Mouse (Mus musculus): ENCODE data around the gene Cd9. TPM values are rescaled to one million over a fixed set of nuclear protein-coding genes. Genes with fewer than 3 reads are reported as not detected.

Cd9 gene
- polyA plus RNA-seq, 1 experiment: 105 TPM

DNA sequence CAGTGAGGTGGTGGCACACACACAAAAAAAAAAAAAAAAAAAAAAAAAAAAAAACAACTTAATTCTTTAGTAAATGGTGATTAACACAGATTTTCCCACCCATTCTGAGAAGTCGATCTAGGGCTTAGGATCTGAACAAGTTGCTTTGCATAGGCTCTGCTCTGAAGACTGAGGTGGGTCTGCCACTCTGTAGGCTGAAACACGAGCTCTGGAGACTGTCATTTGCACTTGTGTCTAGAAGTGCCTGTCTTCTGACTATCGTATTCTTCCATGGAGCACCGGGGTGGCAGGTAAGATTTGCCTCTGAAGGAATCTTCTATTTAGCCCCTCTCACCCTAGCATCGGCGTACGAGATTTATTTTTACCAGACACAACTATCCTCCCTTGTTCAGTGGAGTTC is 62.1 kb downstream of the Cd9 start:
- TF ChIP-seq POLR2A (IDR thresholded peaks at IDR 0.05; ENCODE audit: extremely low read depth, insufficient read depth, low read length) (no peak), CTCF (IDR thresholded peaks at IDR 0.05; ENCODE audit: extremely low read depth, insufficient read depth, low read length) (no peak)
- Histone ChIP-seq H3K4me1 (ENCODE audit: control insufficient read depth, insufficient read depth, low read length) (no peaks in the 10 kb centered on the region), H3K27ac (ENCODE audit: insufficient read depth, low read length) (no peak overlapping the region), H3K4me3 (ENCODE audit: insufficient read depth, low read length) (no peak overlapping the region)

DNA sequence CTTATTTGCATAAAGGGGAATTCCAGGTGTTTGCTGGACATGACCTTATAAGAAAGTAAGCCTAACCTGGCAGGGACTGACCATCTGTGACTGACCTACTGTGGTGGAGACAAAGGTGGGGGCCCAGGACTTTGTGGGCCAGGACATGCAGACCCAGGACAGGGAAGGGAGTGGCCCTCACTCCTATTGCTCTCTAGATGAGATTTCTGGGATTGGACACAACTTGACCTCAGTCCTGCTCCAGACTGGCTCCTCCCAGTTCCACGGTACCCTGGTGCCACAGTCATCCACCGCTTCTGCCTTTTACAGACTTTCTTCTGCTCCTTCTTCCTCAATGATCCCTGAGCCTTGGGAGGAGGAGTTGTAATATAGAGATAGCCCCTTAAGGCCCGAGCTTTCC is 63.6 kb downstream of the Cd9 start:
- no peak overlapping the region for H3K4me3 ChIP-seq (ENCODE audit: insufficient read depth, low read length)
- no peak for TF ChIP-seq CTCF (IDR thresholded peaks at IDR 0.05; ENCODE audit: extremely low read depth, insufficient read depth, low read length)
- no peak for TF ChIP-seq POLR2A (IDR thresholded peaks at IDR 0.05; ENCODE audit: extremely low read depth, insufficient read depth, low read length)
- H3K27ac ChIP-seq (ENCODE audit: insufficient read depth, low read length): no peak overlapping the region
- H3K4me1 ChIP-seq (ENCODE audit: control insufficient read depth, insufficient read depth, low read length): peaks cover 2% of the 10 kb centered on the region; the same call in 1 of the 2 replicates

DNA sequence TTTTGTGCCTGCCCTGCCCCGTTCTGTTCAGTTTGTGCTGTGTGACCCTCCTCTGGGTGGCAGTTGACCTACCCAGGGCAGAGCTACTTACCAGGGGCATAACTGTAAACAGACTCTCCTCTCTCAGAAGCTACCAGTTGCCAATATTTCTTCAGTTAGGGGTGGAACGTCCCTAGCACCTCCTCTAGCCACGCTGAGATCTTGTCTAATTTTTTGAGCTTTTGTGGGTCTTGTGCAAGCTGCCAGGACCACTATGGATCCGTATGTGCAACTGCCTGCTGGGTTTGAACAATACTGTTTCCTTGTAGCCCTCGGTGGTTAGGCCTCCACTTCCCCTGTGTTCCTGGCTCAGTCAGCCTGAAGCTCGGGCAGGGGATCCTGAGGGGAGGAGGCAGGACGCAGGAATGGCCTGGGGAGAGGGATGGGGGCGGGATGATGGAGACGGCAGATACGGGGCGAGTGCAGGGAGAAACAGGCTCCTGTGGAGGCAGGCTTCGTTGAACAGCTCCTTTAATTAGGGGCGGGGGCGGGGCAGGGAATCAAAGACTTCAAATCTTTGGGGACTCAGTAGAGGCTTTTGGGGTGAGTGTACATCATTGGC is 64.1 kb downstream of the Cd9 start:
- Histone ChIP-seq H3K4me1 (ENCODE audit: control insufficient read depth, insufficient read depth, low read length) (peaks cover 2% of the 10 kb centered on the region; the same call in 1 of the 2 replicates), H3K27ac (ENCODE audit: insufficient read depth, low read length) (no peak overlapping the region), H3K4me3 (ENCODE audit: insufficient read depth, low read length) (no peak overlapping the region)
- no peak for TF ChIP-seq POLR2A (IDR thresholded peaks at IDR 0.05; ENCODE audit: extremely low read depth, insufficient read depth, low read length)
- TF ChIP-seq CTCF (IDR thresholded peaks at IDR 0.05; ENCODE audit: extremely low read depth, insufficient read depth, low read length): no peak

DNA sequence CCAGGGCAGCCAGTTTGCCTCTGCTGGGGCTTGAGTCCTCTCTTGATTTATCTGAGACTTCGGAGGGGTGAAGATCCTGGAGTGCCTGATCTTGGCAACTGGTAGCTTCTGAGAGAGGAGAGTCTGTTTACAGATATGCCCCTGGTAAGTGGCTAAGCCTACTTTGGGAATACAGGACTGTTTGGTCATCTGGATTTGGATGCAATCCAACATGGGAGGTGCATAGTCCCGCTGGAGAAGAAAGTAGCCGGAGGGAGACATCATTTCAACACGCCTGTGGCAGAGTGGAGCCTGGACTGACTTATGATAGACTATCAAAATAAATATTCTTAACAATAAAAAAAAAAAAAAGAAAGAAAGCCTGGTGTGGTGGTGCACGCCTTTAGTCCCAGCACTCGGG is 64.8 kb downstream of the Cd9 start:
- no peak for TF ChIP-seq POLR2A (IDR thresholded peaks at IDR 0.05; ENCODE audit: extremely low read depth, insufficient read depth, low read length)
- no peak for TF ChIP-seq CTCF (IDR thresholded peaks at IDR 0.05; ENCODE audit: extremely low read depth, insufficient read depth, low read length)
- no peak overlapping the region for H3K27ac ChIP-seq (ENCODE audit: insufficient read depth, low read length)
- peaks cover 2% of the 10 kb centered on the region; the same call in 1 of the 2 replicates for H3K4me1 ChIP-seq (ENCODE audit: control insufficient read depth, insufficient read depth, low read length)
- H3K4me3 ChIP-seq (ENCODE audit: insufficient read depth, low read length): no peak overlapping the region

DNA sequence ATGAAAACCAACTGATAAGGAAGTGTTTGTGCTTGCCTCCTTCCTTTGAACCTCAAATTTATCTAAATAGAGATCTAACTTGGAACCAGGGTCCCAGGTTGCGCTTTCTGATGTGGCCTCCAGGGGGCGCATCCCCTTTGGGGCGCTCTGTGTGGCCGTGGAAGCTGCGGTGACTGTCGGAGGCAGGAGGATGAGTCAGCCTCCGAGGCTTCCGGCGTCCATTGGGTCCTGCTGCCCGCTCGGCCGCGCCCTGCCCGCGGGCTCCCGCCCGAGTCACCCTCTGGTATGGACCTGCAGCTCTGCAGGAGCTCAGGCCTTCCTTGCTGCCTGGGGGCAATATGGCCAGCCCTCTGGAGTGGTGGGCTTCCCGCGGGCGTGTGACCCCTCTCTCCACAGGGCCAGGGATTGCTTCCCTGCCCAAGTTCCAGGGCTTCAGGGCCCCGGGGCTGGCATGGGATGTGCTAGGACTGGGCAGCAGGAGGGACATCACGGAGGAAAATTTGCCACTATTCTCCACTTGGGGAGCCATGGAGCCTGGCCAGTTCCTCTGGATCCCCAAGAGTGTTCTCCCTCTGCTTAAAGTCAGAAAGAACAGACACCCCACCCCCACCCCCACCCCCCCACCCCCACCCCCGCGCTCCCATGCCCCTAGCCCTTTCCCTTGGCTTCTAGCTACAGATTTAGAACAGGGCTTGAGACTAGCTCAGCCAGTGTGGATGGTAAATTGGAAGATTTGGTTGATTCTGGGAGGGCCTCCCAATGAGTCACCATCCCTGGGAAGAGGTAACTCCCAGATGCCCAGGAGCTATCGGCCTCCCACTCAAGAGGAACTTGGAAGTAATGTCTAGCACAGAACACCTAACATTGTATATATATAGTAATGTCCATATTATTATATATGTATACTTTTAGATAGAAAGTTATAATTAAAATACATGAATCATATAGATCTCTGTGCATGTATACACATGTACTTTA is 67.9 kb downstream of the Cd9 start:
- H3K27ac ChIP-seq (ENCODE audit: insufficient read depth, low read length): no peak overlapping the region
- TF ChIP-seq CTCF (IDR thresholded peaks at IDR 0.05; ENCODE audit: extremely low read depth, insufficient read depth, low read length) (peak; percentile 71), POLR2A (IDR thresholded peaks at IDR 0.05; ENCODE audit: extremely low read depth, insufficient read depth, low read length) (no peak)
- H3K4me1 ChIP-seq (ENCODE audit: control insufficient read depth, insufficient read depth, low read length): peaks cover 2% of the 10 kb centered on the region; the same call in 1 of the 2 replicates
- 0 out of 2 replicates have a peak overlapping the region, but pooled peaks have one; percentile 8 for H3K4me3 ChIP-seq (ENCODE audit: insufficient read depth, low read length)

DNA sequence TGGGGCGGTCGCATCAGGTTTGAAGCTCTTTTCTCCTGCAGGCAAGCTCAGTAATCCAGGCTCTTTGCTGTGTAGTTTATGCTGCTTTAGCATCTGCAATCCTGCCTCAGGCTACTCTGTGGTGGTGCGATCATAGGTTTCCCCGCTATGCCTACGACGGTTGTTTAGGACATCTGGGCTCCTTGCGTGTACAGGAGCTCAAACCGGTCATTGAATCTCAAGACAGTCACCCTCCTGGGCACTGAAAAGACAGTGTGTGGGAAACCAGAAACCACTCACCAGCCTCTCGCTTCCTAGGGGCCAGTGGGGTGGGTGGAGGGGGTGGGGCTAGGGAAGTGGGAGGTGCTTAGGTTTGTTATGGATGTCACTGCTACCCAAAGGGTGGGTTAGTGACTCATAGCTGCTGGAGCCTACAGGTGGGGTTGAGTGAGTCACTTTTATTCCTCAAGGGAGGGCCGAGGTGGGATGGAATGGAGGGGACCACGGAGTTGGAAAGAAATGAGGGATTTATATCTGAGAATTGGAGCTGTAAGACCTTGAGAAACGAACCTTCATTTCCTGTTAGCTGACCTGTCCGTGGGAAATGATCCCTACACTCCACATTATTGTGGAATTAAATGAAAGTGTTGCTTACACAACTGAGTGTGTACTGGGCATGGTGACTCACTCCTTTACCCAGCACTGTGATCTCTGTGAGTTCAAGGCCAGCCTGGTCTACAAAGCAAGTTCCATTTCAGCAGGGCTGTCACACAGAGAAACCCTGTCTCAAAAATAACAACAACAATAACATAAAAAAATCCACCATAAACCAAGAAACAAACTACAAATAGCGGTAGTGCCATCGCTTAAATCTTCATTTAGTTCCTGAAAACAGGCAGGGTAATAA is 69.1 kb downstream of the Cd9 start:
- Histone ChIP-seq H3K27ac (ENCODE audit: insufficient read depth, low read length) (no peak overlapping the region), H3K4me3 (ENCODE audit: insufficient read depth, low read length) (no peak overlapping the region)
- TF ChIP-seq CTCF (IDR thresholded peaks at IDR 0.05; ENCODE audit: extremely low read depth, insufficient read depth, low read length) (no peak), POLR2A (IDR thresholded peaks at IDR 0.05; ENCODE audit: extremely low read depth, insufficient read depth, low read length) (no peak)

DNA sequence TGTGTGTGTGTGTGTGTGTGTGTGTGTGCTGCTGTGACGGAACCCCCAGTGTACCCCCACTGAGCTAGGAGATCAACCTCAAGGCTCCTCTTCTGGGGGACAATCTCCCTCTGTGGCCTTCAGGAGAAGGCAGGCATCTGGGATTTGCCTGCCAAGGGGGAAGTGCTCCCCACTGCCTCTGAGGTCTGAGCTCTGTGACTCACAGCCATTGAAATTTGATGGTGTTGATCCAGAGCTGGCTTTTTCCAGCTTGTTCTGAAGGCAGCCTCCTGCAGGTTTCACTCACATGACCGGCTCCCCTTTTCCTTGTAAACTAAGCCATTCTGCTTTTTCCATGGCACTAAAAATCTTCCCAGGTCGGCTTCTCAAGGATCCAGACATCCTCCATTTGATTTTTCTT is 70.4 kb downstream of the Cd9 start:
- H3K4me1 ChIP-seq (ENCODE audit: control insufficient read depth, insufficient read depth, low read length): peaks cover 2% of the 10 kb centered on the region; the same call in 1 of the 2 replicates
- H3K4me3 ChIP-seq (ENCODE audit: insufficient read depth, low read length): no peak overlapping the region
- no peak overlapping the region for H3K27ac ChIP-seq (ENCODE audit: insufficient read depth, low read length)
- TF ChIP-seq CTCF (IDR thresholded peaks at IDR 0.05; ENCODE audit: extremely low read depth, insufficient read depth, low read length) (no peak), POLR2A (IDR thresholded peaks at IDR 0.05; ENCODE audit: extremely low read depth, insufficient read depth, low read length) (no peak)

More for the DNA sequence above, 69.1 kb downstream of the Cd9 start:
- peaks cover 2% of the 10 kb centered on the region; the same call in 1 of the 2 replicates for H3K4me1 ChIP-seq (ENCODE audit: control insufficient read depth, insufficient read depth, low read length)

DNA sequence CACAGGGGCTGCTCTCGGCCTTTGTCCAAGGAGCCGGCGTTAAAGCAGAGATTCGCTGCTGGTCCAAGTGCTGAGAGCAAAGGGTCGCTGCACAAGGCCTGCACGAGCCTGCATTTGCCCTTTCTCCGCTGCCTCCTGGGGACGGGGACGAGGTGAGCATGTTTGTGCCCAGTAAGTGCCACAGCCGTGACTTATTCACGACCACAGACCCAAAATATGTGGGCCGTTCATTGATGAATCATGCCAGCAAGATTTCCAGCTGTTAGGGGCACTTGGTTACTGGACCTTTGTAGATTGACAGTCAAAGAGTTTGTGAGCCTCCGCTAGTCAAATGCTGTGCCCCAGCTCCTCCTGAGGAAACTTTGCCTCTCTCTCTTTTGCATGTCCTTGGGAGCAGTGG is 71.1 kb downstream of the Cd9 start:
- TF ChIP-seq POLR2A (IDR thresholded peaks at IDR 0.05; ENCODE audit: extremely low read depth, insufficient read depth, low read length) (no peak), CTCF (IDR thresholded peaks at IDR 0.05; ENCODE audit: extremely low read depth, insufficient read depth, low read length) (no peak)
- no peak overlapping the region for H3K4me3 ChIP-seq (ENCODE audit: insufficient read depth, low read length)
- peaks cover 2% of the 10 kb centered on the region; the same call in 1 of the 2 replicates for H3K4me1 ChIP-seq (ENCODE audit: control insufficient read depth, insufficient read depth, low read length)
- H3K27ac ChIP-seq (ENCODE audit: insufficient read depth, low read length): no peak overlapping the region

DNA sequence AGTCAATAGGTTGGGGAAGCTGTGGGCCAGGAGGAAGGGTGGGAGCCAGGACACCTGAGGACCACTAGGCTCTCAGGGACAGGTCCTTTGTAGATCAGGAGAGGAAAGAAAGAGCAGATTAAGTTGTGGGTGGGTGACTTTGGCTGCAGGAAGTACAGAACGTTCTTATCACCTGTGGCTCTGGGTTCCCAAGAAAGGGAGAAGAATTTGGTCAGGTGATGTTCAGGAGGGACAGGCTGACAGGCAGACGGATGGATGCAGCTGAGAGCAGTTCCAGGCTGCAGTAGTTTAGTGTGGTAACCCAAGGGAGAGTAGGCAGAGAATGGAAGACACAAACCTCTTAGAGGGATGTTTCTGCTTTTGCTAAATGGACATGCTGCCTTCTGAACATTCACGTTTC is 71.5 kb downstream of the Cd9 start:
- TF ChIP-seq CTCF (IDR thresholded peaks at IDR 0.05; ENCODE audit: extremely low read depth, insufficient read depth, low read length) (no peak), POLR2A (IDR thresholded peaks at IDR 0.05; ENCODE audit: extremely low read depth, insufficient read depth, low read length) (no peak)
- peaks cover 2% of the 10 kb centered on the region; the same call in 1 of the 2 replicates for H3K4me1 ChIP-seq (ENCODE audit: control insufficient read depth, insufficient read depth, low read length)
- no peak overlapping the region for H3K4me3 ChIP-seq (ENCODE audit: insufficient read depth, low read length)
- H3K27ac ChIP-seq (ENCODE audit: insufficient read depth, low read length): no peak overlapping the region
